Mouse (Mus musculus) gastrocnemius, postnatal 14 days (tissue): ENCODE data around the gene Slc35b1. TPM values are rescaled to one million over a fixed set of nuclear protein-coding genes. Genes with fewer than 3 reads are reported as not detected.
A peak's percentile ranks its signal among the peaks of the same experiment; 100 is the strongest.

Experiments
- DNase-seq: peaks from one replicate; pipeline ENCODE4 v3.0.0; 2021; ENCODE audit warnings: mixed read lengths
- intact Hi-C: fragments of 180-260 bp; cut with DNase I; formaldehyde crosslinking; loops from one replicate; pipeline ENCODE4 v1.15.1; 2025; ENCODE audit warnings: low total_unique reads
- total RNA-seq, 2 experiments: library from RNA; stranded (reverse); gene quantifications; 2 replicates each; pipeline ENCODE4 v1.2.3; 2021

The Slc35b1 gene
- total RNA-seq, 2 experiments from 2014 or later = 36.6 to 37.8 TPM

GRCm38 (mm10) chr11:95411453-95412013, 27.0 kb downstream of the Slc35b1 start:
- DNase-seq = no peak
- intact Hi-C loops = no loop called here

GRCm38 (mm10) chr11:95412615-95413014, 28.1 kb downstream of the Slc35b1 start:
- intact Hi-C loops = no loop called here
- DNase-seq = peak; percentile 68

GRCm38 (mm10) chr11:95413641-95414535, 29.4 kb downstream of the Slc35b1 start, which contains the start of gene Spop:
Gene Spop, plus strand, starts transcription at chr11:95414080.
- DNase-seq = peak; percentile 94
- intact Hi-C loops = no loop called here

- intact Hi-C loops = no loop called here
- peak; percentile 98 for DNase-seq
Measured at GRCm38 (mm10) chr11:95414536-95415161, 30.2 kb downstream of the Slc35b1 start.

GRCm38 (mm10) chr11:95415931-95416330, 31.4 kb downstream of the Slc35b1 start:
- intact Hi-C loops = no loop called here

GRCm38 (mm10) chr11:95417341-95417740, 32.8 kb downstream of the Slc35b1 start:
- no peak for DNase-seq
- intact Hi-C loops = no loop called here

More at GRCm38 (mm10) chr11:95415931-95416330, 31.4 kb downstream of the Slc35b1 start:
- DNase-seq = no peak

- intact Hi-C loops = no loop called here
- no peak for DNase-seq
Measured at GRCm38 (mm10) chr11:95420880-95421435, 36.5 kb downstream of the Slc35b1 start.

- DNase-seq = no peak
- intact Hi-C loops = no loop called here
Measured at GRCm38 (mm10) chr11:95423505-95423904, 39.0 kb downstream of the Slc35b1 start.

- DNase-seq = no peak
- intact Hi-C loops = loop anchor here (5.0 kb wide), 1 partner anchor 39 kb away; no protein-coding TSS in a partner anchor
Measured at GRCm38 (mm10) chr11:95431344-95431743, 46.9 kb downstream of the Slc35b1 start.

GRCm38 (mm10) chr11:95432194-95432593, 47.7 kb downstream of the Slc35b1 start:
- intact Hi-C loops = loop anchor here (5.0 kb wide), 1 partner anchor 40 kb away; no protein-coding TSS in a partner anchor
- DNase-seq = no peak

Other genes starting within 250 kb of the Slc35b1 start
- not detected for gene Dlx4, start 238.4 kb upstream of the Slc35b1 start, total RNA-seq
- gene Tac4, start 123.2 kb upstream of the Slc35b1 start, total RNA-seq = not detected
- gene Kat7, start 74.4 kb upstream of the Slc35b1 start, total RNA-seq = 10 to 100 TPM; 21.7 to 24.4 TPM
- gene Fam117a, start 47.7 kb upstream of the Slc35b1 start, total RNA-seq = 1 to 10 TPM; 4.4 to 6.5 TPM
- 100 to 1,000 TPM; 173 to 190 TPM for gene Spop, start 29.4 kb downstream of the Slc35b1 start, total RNA-seq
- 1 to 10 TPM in 1 of 2 experiments, under 1 TPM in 1; 0.70 to 1.2 TPM for gene Nxph3, start 129.9 kb downstream of the Slc35b1 start, total RNA-seq
- 1 to 10 TPM; 1.5 to 4.3 TPM for gene Ngfr, start 203.0 kb downstream of the Slc35b1 start, total RNA-seq